Mouse (Mus musculus) right cerebral cortex, adult 18-20 months (tissue): ENCODE data around the gene Arhgap15.

Experiments
- DNase-seq: peaks from one replicate; pipeline ENCODE4 v3.0.0; 2022; ENCODE audit warnings: mixed read lengths

Arhgap15 gene

GRCm38 (mm10) chr2:43783759-43784735 lies 35.4 kb downstream of the Arhgap15 start:
- no peak for DNase-seq

GRCm38 (mm10) chr2:43786101-43786500 lies 37.5 kb downstream of the Arhgap15 start:
- DNase-seq: no peak

- peak; percentile 61 for DNase-seq
Observed at GRCm38 (mm10) chr2:43787141-43787540, 38.5 kb downstream of the Arhgap15 start.

GRCm38 (mm10) chr2:43788484-43788883 lies 39.9 kb downstream of the Arhgap15 start:
- no peak for DNase-seq

- DNase-seq: no peak
Observed at GRCm38 (mm10) chr2:43790049-43790693, 41.5 kb downstream of the Arhgap15 start.

GRCm38 (mm10) chr2:43791575-43791974 lies 43.0 kb downstream of the Arhgap15 start:
- no peak for DNase-seq

GRCm38 (mm10) chr2:43793105-43793504 lies 44.5 kb downstream of the Arhgap15 start:
- DNase-seq: no peak

- no peak for DNase-seq
Observed at GRCm38 (mm10) chr2:43794700-43795099, 46.1 kb downstream of the Arhgap15 start.

- DNase-seq: no peak
Observed at GRCm38 (mm10) chr2:43796448-43796847, 47.8 kb downstream of the Arhgap15 start.

- no peak for DNase-seq
Observed at GRCm38 (mm10) chr2:43805960-43806744, 57.5 kb downstream of the Arhgap15 start.

- no peak for DNase-seq
Observed at GRCm38 (mm10) chr2:43815896-43816787, 67.5 kb downstream of the Arhgap15 start.

GRCm38 (mm10) chr2:43816788-43817581 lies 68.4 kb downstream of the Arhgap15 start:
- DNase-seq: peak; percentile 61

- no peak for DNase-seq
Observed at GRCm38 (mm10) chr2:43835931-43836330, 87.3 kb downstream of the Arhgap15 start.

- peak; percentile 56 for DNase-seq
Observed at GRCm38 (mm10) chr2:43841644-43842043, 93.0 kb downstream of the Arhgap15 start.

- no peak for DNase-seq
Observed at GRCm38 (mm10) chr2:43851195-43851594, 102.6 kb downstream of the Arhgap15 start.

- no peak for DNase-seq
Observed at GRCm38 (mm10) chr2:43862709-43863108, 114.1 kb downstream of the Arhgap15 start.

- peak; percentile 74 for DNase-seq
Observed at GRCm38 (mm10) chr2:43902403-43902973, 153.9 kb downstream of the Arhgap15 start.

- DNase-seq: peak; percentile 13
Observed at GRCm38 (mm10) chr2:43907496-43907895, 158.9 kb downstream of the Arhgap15 start.

- no peak for DNase-seq
Observed at GRCm38 (mm10) chr2:43914104-43914503, 165.5 kb downstream of the Arhgap15 start.

GRCm38 (mm10) chr2:43923863-43924340 lies 175.3 kb downstream of the Arhgap15 start:
- DNase-seq: peak; percentile 12

GRCm38 (mm10) chr2:43931687-43932086 lies 183.1 kb downstream of the Arhgap15 start:
- no peak for DNase-seq
